Mouse (Mus musculus): ENCODE data around the gene Bcap31. TPM values are rescaled to one million over a fixed set of nuclear protein-coding genes. Genes with fewer than 3 reads are reported as not detected.

Bcap31 gene
- polyA plus RNA-seq, 1 experiment from 2014 or later = 256 TPM

- ATAC-seq (replicated peaks; ENCODE audit: low FRiP score) = no peak
- Histone ChIP-seq H3K27me3 (no peaks in the 10 kb centered on the region), H3K4me3 (replicated peaks) (no peak overlapping the region), H3K4me1 (peaks cover 33% of the 10 kb centered on the region), H3K9ac (no peak overlapping the region), H3K36me3 (no peaks in the 10 kb centered on the region), H3K9me3 (replicated peaks) (no peaks in the 10 kb centered on the region), H3K4me2 (peak overlapping the region; percentile 67), H3K27ac (peak overlapping the region; percentile 45; the same call in 1 of the 2 replicates)
- 44% methylated on average over 3 of the region's 3 CpGs for WGBS
Observed at GRCm38 (mm10) chrX:73718271-73718670, 2.3 kb upstream of the Bcap31 start.

GRCm38 (mm10) chrX:73717667-73718066 is 1.7 kb upstream of the Bcap31 start:
- H3K27me3 ChIP-seq = no peaks in the 10 kb centered on the region
- no peak overlapping the region for H3K27ac ChIP-seq
- no peak overlapping the region for H3K9ac ChIP-seq
- no peak for ATAC-seq (replicated peaks; ENCODE audit: low FRiP score)
- H3K4me2 ChIP-seq = peak overlapping the region; percentile 67
- 54% methylated on average over 11 of the region's 11 CpGs for WGBS
- no peaks in the 10 kb centered on the region for H3K9me3 ChIP-seq (replicated peaks)
- peak overlapping the region; percentile 58 for H3K4me3 ChIP-seq (replicated peaks)
- 0 out of 2 replicates have a peak, but pooled peaks cover 2% of the 10 kb centered on the region for H3K36me3 ChIP-seq
- H3K4me1 ChIP-seq = peaks cover 33% of the 10 kb centered on the region

GRCm38 (mm10) chrX:73716709-73717545 is 952 bp upstream of the Bcap31 start:
- Histone ChIP-seq H3K9me3 (replicated peaks) (no peaks in the 10 kb centered on the region), H3K27me3 (no peaks in the 10 kb centered on the region), H3K27ac (peak overlapping the region; percentile 86), H3K9ac (peak overlapping the region; percentile 45), H3K36me3 (peaks cover 8% of the 10 kb centered on the region; the same call in 1 of the 2 replicates), H3K4me2 (peak overlapping the region; percentile 67), H3K4me1 (peaks cover 33% of the 10 kb centered on the region), H3K4me3 (replicated peaks) (peak overlapping the region; percentile 58)
- WGBS = 30% methylated on average over 30 of the region's 30 CpGs
- ATAC-seq (replicated peaks; ENCODE audit: low FRiP score) = peak; percentile 52

GRCm38 (mm10) chrX:73715476-73716108 is 383 bp downstream of the Bcap31 start:
- Histone ChIP-seq H3K4me3 (replicated peaks) (peak overlapping the region; percentile 58), H3K9me3 (replicated peaks) (no peaks in the 10 kb centered on the region), H3K36me3 (peaks cover 19% of the 10 kb centered on the region), H3K27me3 (no peaks in the 10 kb centered on the region), H3K4me2 (peak overlapping the region; percentile 67), H3K27ac (peak overlapping the region; percentile 86), H3K4me1 (peaks cover 33% of the 10 kb centered on the region), H3K9ac (peak overlapping the region; percentile 63)
- WGBS = 23% methylated on average over 21 of the region's 21 CpGs
- peak; percentile 0; the same call in 1 of the 2 replicates for ATAC-seq (replicated peaks; ENCODE audit: low FRiP score)

GRCm38 (mm10) chrX:73700472-73700871 is 15.5 kb downstream of the Bcap31 start:
- Histone ChIP-seq H3K4me1 (no peaks in the 10 kb centered on the region), H3K4me2 (no peak overlapping the region), H3K9me3 (replicated peaks) (no peaks in the 10 kb centered on the region), H3K27me3 (no peaks in the 10 kb centered on the region), H3K36me3 (peaks cover 29% of the 10 kb centered on the region), H3K27ac (no peak overlapping the region), H3K4me3 (replicated peaks) (no peak overlapping the region), H3K9ac (no peak overlapping the region)
- ATAC-seq (replicated peaks; ENCODE audit: low FRiP score) = no peak
- WGBS = 83% methylated on average over 1 of the region's 1 CpGs

- Histone ChIP-seq H3K4me3 (replicated peaks) (no peak overlapping the region), H3K4me2 (no peak overlapping the region), H3K36me3 (peaks cover 49% of the 10 kb centered on the region), H3K4me1 (no peaks in the 10 kb centered on the region), H3K27ac (no peak overlapping the region), H3K9me3 (replicated peaks) (no peaks in the 10 kb centered on the region), H3K9ac (no peak overlapping the region), H3K27me3 (peaks cover 13% of the 10 kb centered on the region; the same call in 1 of the 2 replicates)
- 78% methylated on average over 5 of the region's 5 CpGs for WGBS
- ATAC-seq (replicated peaks; ENCODE audit: low FRiP score) = no peak
Observed at GRCm38 (mm10) chrX:73690917-73691629, 24.9 kb downstream of the Bcap31 start.

- Histone ChIP-seq H3K36me3 (peaks cover 77% of the 10 kb centered on the region), H3K4me1 (no peaks in the 10 kb centered on the region), H3K27me3 (peaks cover 8% of the 10 kb centered on the region; the same call in 1 of the 2 replicates), H3K4me2 (no peak overlapping the region), H3K9ac (no peak overlapping the region), H3K4me3 (replicated peaks) (no peak overlapping the region), H3K27ac (no peak overlapping the region), H3K9me3 (replicated peaks) (no peaks in the 10 kb centered on the region)
- ATAC-seq (replicated peaks; ENCODE audit: low FRiP score) = no peak
- WGBS = 68% methylated on average over 3 of the region's 3 CpGs
Observed at GRCm38 (mm10) chrX:73685629-73686028, 30.3 kb downstream of the Bcap31 start.

GRCm38 (mm10) chrX:73684978-73685377 is 31.0 kb downstream of the Bcap31 start:
- ATAC-seq (replicated peaks; ENCODE audit: low FRiP score) = no peak
- Histone ChIP-seq H3K27me3 (peaks cover 8% of the 10 kb centered on the region; the same call in 1 of the 2 replicates), H3K9me3 (replicated peaks) (no peaks in the 10 kb centered on the region), H3K4me3 (replicated peaks) (no peak overlapping the region), H3K27ac (no peak overlapping the region), H3K4me1 (no peaks in the 10 kb centered on the region), H3K4me2 (no peak overlapping the region), H3K36me3 (peaks cover 84% of the 10 kb centered on the region), H3K9ac (no peak overlapping the region)

GRCm38 (mm10) chrX:73684156-73684555 is 31.8 kb downstream of the Bcap31 start:
- Histone ChIP-seq H3K27ac (no peak overlapping the region), H3K9ac (no peak overlapping the region), H3K9me3 (replicated peaks) (no peaks in the 10 kb centered on the region), H3K27me3 (peaks cover 8% of the 10 kb centered on the region; the same call in 1 of the 2 replicates), H3K4me2 (no peak overlapping the region), H3K36me3 (peaks cover 86% of the 10 kb centered on the region), H3K4me1 (no peaks in the 10 kb centered on the region), H3K4me3 (replicated peaks) (no peak overlapping the region)
- WGBS = 78% methylated on average over 2 of the region's 2 CpGs
- no peak for ATAC-seq (replicated peaks; ENCODE audit: low FRiP score)

GRCm38 (mm10) chrX:73676668-73677067 is 39.3 kb downstream of the Bcap31 start:
- H3K4me3 ChIP-seq (replicated peaks) = no peak overlapping the region
- no peak for ATAC-seq (replicated peaks; ENCODE audit: low FRiP score)
- H3K9ac ChIP-seq = no peak overlapping the region

GRCm38 (mm10) chrX:73675231-73675630 is 40.7 kb downstream of the Bcap31 start:
- no peak overlapping the region for H3K9ac ChIP-seq
- H3K27me3 ChIP-seq = peaks cover 4% of the 10 kb centered on the region; the same call in 1 of the 2 replicates
- 75% methylated on average over 2 of the region's 2 CpGs for WGBS
- peaks cover 24% of the 10 kb centered on the region for H3K36me3 ChIP-seq
- peaks cover 19% of the 10 kb centered on the region for H3K4me1 ChIP-seq
- H3K4me2 ChIP-seq = peak overlapping the region; percentile 75
- H3K27ac ChIP-seq = no peak overlapping the region
- peak overlapping the region; percentile 61 for H3K4me3 ChIP-seq (replicated peaks)
- no peaks in the 10 kb centered on the region for H3K9me3 ChIP-seq (replicated peaks)
- no peak for ATAC-seq (replicated peaks; ENCODE audit: low FRiP score)

More at GRCm38 (mm10) chrX:73676668-73677067, 39.3 kb downstream of the Bcap31 start:
- H3K9me3 ChIP-seq (replicated peaks) = no peaks in the 10 kb centered on the region
- H3K27me3 ChIP-seq = no peaks in the 10 kb centered on the region
- H3K4me1 ChIP-seq = peaks cover 19% of the 10 kb centered on the region
- H3K27ac ChIP-seq = no peak overlapping the region
- 95% methylated on average over 4 of the region's 4 CpGs for WGBS
- H3K36me3 ChIP-seq = peaks cover 38% of the 10 kb centered on the region
- no peak overlapping the region for H3K4me2 ChIP-seq

All from kidney, embryonic 15.5 days (tissue).